Mouse (Mus musculus) left cerebral cortex, adult 18-20 months (tissue): ENCODE measurements around the gene Gm13030. TPM values are rescaled to one million over a fixed set of nuclear protein-coding genes. Genes with fewer than 3 reads are reported as not detected.
"Not testable (repeated sequence)": the region's sequence is repeated elsewhere in the genome, so short reads cannot be mapped to it uniquely, and the experiment has no call there.

Source experiments
- DNase-seq, 2 experiments: peaks; one replicate each; pipeline ENCODE4 v3.0.0; 2021 to 2022; ENCODE audit warnings: low spot score in 2 of 2, mixed read lengths in 1 of 2
- total RNA-seq, 2 experiments: library from RNA; stranded (reverse); gene quantifications; 2 replicates each; pipeline ENCODE4 v1.2.3; 2021

The Gm13030 gene
- total RNA-seq, 2 experiments from 2014 or later: not detected

- DNase-seq: peak; percentile 76 to 84
Observed at GRCm38 (mm10) chr4:138866413-138866812, 7.4 kb downstream of the Gm13030 start.

- DNase-seq: no peak
Observed at GRCm38 (mm10) chr4:138865991-138866390, 7.8 kb downstream of the Gm13030 start.

- DNase-seq: no peak
Observed at GRCm38 (mm10) chr4:138865092-138865491, 8.7 kb downstream of the Gm13030 start.

GRCm38 (mm10) chr4:138863344-138863998 is 10.3 kb downstream of the Gm13030 start, which contains the start of gene Pla2g5:
Gene Pla2g5 (minus strand): TSS chr4:138863482.
- no peak for DNase-seq

- peak; percentile 79 to 81 for DNase-seq
Observed at GRCm38 (mm10) chr4:138859728-138860127, 14.0 kb downstream of the Gm13030 start.

- no peak for DNase-seq
Observed at GRCm38 (mm10) chr4:138859245-138859644, 14.5 kb downstream of the Gm13030 start.

GRCm38 (mm10) chr4:138858446-138858845 is 15.3 kb downstream of the Gm13030 start:
- DNase-seq: no peak

- no peak for DNase-seq
Observed at GRCm38 (mm10) chr4:138857576-138857975, 16.2 kb downstream of the Gm13030 start.

- peak; percentile 69 to 73 for DNase-seq
Observed at GRCm38 (mm10) chr4:138856491-138856890, 17.3 kb downstream of the Gm13030 start.

- no peak for DNase-seq
Observed at GRCm38 (mm10) chr4:138855092-138855632, 18.6 kb downstream of the Gm13030 start.

GRCm38 (mm10) chr4:138852961-138853360 is 20.8 kb downstream of the Gm13030 start:
- DNase-seq: no peak

GRCm38 (mm10) chr4:138851463-138851862 is 22.3 kb downstream of the Gm13030 start:
- DNase-seq: peak; percentile 83 to 87

GRCm38 (mm10) chr4:138841386-138841785 is 32.4 kb downstream of the Gm13030 start:
- peak; percentile 86 to 94 for DNase-seq

- no peak for DNase-seq
Observed at GRCm38 (mm10) chr4:138840726-138841125, 33.0 kb downstream of the Gm13030 start.

- no peak for DNase-seq
Observed at GRCm38 (mm10) chr4:138839806-138840205, 34.0 kb downstream of the Gm13030 start.

GRCm38 (mm10) chr4:138827147-138827546 is 46.6 kb downstream of the Gm13030 start:
- no peak for DNase-seq

- no peak for DNase-seq
Observed at GRCm38 (mm10) chr4:138825751-138826567, 47.8 kb downstream of the Gm13030 start.

GRCm38 (mm10) chr4:138824660-138825059 is 49.1 kb downstream of the Gm13030 start:
- no peak for DNase-seq

- not testable (repeated sequence) for DNase-seq
Observed at GRCm38 (mm10) chr4:138824161-138824560, 49.6 kb downstream of the Gm13030 start.

- no peak for DNase-seq
Observed at GRCm38 (mm10) chr4:138821036-138821435, 52.7 kb downstream of the Gm13030 start.
